Mouse (Mus musculus) hindbrain, postnatal 0 days (tissue): ENCODE results near the gene Fbxo47. TPM values are rescaled to one million over a fixed set of nuclear protein-coding genes. Genes with fewer than 3 reads are reported as not detected.
A peak's percentile ranks its signal among the peaks of the same experiment; 100 is the strongest.

Experiments used
- ATAC-seq: fragments of 200-750 bp; cut with Nextera tagmentation; 2 replicates; pipeline ENCODE4 v1.8.0; 2017; ENCODE audit warnings: mild to moderate bottlenecking, moderate TSS enrichment, moderate library complexity
- DNase-seq: peaks from one replicate; pipeline ENCODE4 v3.0.0-alpha.2; 2015; ENCODE audit warnings: low spot score
- H3K27ac ChIP-seq: fragments of 300-500 bp; sonication (generic); 2 replicates; pipeline ENCODE4 v1.5.1; 2014; ENCODE audit warnings: mild to moderate bottlenecking
- H3K27me3 ChIP-seq: fragments of 300-500 bp; sonication (generic); 2 replicates; pipeline ENCODE4 v1.6.1; 2014; ENCODE audit warnings: low read length, mixed read lengths; ENCODE audit not compliant: insufficient read depth
- H3K36me3 ChIP-seq: fragments of 300-500 bp; sonication (generic); 2 replicates; pipeline ENCODE4 v1.6.1; 2014; ENCODE audit warnings: low read length, mixed read lengths; ENCODE audit not compliant: insufficient read depth
- H3K4me1 ChIP-seq: fragments of 300-500 bp; sonication (generic); 2 replicates; pipeline ENCODE4 v1.6.1; 2014; ENCODE audit warnings: antibody characterized with exemption, low read length, mixed read lengths; ENCODE audit not compliant: insufficient read depth
- H3K4me2 ChIP-seq: fragments of 300-500 bp; sonication (generic); 2 replicates; pipeline ENCODE4 v1.6.1; 2014; ENCODE audit warnings: low read depth, mild to moderate bottlenecking, low read length, moderate library complexity, mixed read lengths
- H3K4me3 ChIP-seq: fragments of 300-500 bp; sonication (generic); 2 replicates; pipeline ENCODE4 v1.5.1; 2014; ENCODE audit warnings: low read length
- H3K9ac ChIP-seq: fragments of 300-500 bp; sonication (generic); replicated peaks from 2 replicates; pipeline ENCODE4 v1.6.1; 2014; ENCODE audit warnings: mild to moderate bottlenecking, low read length, moderate library complexity, mixed read lengths
- H3K9me3 ChIP-seq: fragments of 300-500 bp; sonication (generic); 2 replicates; pipeline ENCODE4 v1.6.1; 2016; ENCODE audit warnings: low read length, mixed read lengths
- CTCF ChIP-seq: IDR thresholded peaks from 2 replicates; pipeline ENCODE4 v1.5.1; 2016; ENCODE audit warnings: antibody characterized with exemption, control low read depth, low read depth
- WGBS: fragments of 180-500 bp; shearing (Covaris S2); extraction: QIAGEN DNeasy Blood & Tissue Kit; methylation state at CpG from one replicate; pipeline ENCODE4 v1.1.7; 2014; 5-methylcytosine and 5-hydroxymethylcytosine counted together
- polyA plus RNA-seq: library from polyadenylated mRNA; unstranded; fragments of >200 nt; fragmentation: Nextera tagmentation; extraction: Ambion mirVana; gene quantifications from 2 replicates; pipeline ENCODE4 v1.2.1, GENCODE M21; 2015
- total RNA-seq: library from RNA; depleted of rRNA; stranded (reverse); fragments of >200 nt; gene quantifications from 2 replicates; pipeline ENCODE4 v1.2.3, GENCODE M21; 2014; rRNA removed

The Fbxo47 gene
- total and polyA plus RNA-seq, 2 experiments from 2014 or later = 0.36 to 0.47 TPM

DNA sequence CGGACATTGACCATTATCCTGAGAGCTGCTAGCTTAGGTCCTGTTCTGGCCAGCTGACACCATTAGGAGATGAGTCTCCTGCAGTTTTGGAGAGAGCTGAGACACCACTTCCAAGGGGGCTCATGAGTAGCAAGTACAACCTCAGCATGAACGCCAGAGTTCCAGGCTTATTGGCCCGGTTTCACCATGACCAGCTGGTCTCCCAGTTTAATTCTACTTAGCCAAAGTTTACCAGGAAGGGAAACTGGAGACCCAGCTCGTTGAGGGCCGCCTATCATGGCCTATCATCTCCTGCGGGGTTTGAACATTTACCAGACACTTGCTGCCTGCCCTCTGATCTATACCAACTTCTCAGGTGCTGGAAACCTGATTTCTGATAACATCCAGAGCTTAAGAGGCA, 76.3 kb downstream of the Fbxo47 start:
- 33% methylated on average over 6 of the region's 6 CpGs for WGBS
- H3K4me3 ChIP-seq = no peak overlapping the region
- H3K9ac ChIP-seq = no peak overlapping the region
- no peak for TF ChIP-seq CTCF
- H3K4me1 ChIP-seq = peaks cover 62% of the 10 kb centered on the region
- DNase-seq (no peak), ATAC-seq (no peak)
- H3K4me2 ChIP-seq = no peak overlapping the region
- no peaks in the 10 kb centered on the region for H3K9me3 ChIP-seq
- peaks cover 8% of the 10 kb centered on the region; the same call in 1 of the 2 replicates for H3K36me3 ChIP-seq
- no peaks in the 10 kb centered on the region for H3K27me3 ChIP-seq
- H3K27ac ChIP-seq = 0 out of 2 replicates have a peak overlapping the region, but pooled peaks have one; percentile 2

DNA sequence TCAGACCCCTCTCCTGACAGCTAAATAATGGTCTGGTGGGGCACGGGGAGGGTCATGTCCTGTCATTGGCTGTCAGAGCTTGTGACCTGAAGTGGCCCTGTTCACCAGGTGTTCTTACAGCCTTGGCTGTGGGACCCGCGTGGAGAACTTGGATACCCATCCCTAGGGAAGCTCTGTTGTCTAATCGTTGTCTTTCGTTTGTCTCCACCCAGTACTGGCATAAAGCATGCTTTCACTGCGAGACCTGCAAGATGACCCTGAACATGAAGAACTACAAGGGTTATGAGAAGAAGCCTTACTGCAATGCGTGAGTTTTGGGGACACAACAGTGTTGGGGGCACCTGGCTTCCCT, 77.4 kb downstream of the Fbxo47 start:
- DNase-seq (no peak), ATAC-seq (no peak)
- Histone ChIP-seq H3K27ac (peak overlapping the region; percentile 82; the same call in 1 of the 2 replicates), H3K9ac (no peak overlapping the region), H3K9me3 (no peaks in the 10 kb centered on the region), H3K4me1 (peaks cover 63% of the 10 kb centered on the region), H3K4me2 (peak overlapping the region; percentile 44; the same call in 1 of the 2 replicates), H3K4me3 (no peak overlapping the region), H3K36me3 (peaks cover 12% of the 10 kb centered on the region; the same call in 1 of the 2 replicates), H3K27me3 (no peaks in the 10 kb centered on the region)
- no peak for TF ChIP-seq CTCF
- WGBS = 39% methylated on average over 7 of the region's 7 CpGs

DNA sequence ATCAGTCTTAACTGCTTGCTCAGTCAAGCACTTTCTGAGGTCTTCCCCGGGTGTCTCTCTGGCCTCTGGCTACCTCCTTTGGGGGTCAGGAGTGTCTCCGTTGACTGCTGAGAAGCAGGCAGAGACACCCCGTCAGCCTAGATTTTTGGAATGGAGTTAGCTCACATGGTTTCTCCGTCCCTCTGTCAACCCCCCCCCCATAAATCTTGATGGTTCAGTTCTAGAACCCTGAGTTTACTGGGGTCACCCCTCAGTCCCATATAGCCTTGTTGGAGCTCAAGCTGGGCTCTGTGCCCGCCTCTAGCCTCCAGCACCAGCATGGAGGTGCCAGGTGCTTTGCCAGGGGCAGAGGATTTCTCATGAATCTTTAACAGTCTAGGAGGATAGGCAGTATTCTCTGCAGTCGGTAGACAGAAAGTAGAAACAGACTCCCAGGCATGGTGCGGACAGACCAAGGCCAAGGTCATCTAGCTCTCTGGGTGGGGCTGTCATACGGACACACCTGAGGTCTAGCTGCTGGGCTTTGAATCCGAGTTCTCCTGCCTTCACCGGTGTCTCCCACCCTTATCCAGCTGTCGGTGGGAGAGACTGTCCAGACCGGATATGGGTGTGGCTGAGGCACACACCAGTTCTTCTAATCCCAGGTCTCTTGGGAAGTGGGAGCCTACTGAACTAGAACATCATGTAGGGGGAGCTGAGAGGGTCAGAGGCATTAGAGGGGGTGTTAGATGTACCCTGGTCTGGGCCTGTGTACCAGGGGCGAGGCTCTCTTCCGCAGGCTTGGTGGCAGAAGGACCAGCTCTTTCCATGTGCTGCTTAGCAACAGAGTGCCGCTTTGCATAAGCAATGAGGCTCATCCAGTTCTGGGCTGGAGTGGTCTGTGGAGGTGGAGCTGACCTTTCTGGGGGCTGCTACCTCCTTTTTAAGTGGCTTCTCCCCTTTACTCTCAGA, 78.0 kb downstream of the Fbxo47 start:
- Histone ChIP-seq H3K4me1 (peaks cover 66% of the 10 kb centered on the region), H3K9ac (no peak overlapping the region), H3K36me3 (peaks cover 12% of the 10 kb centered on the region; the same call in 1 of the 2 replicates), H3K27ac (peak overlapping the region; percentile 82), H3K4me3 (no peak overlapping the region), H3K4me2 (peak overlapping the region; percentile 44), H3K9me3 (no peaks in the 10 kb centered on the region), H3K27me3 (no peaks in the 10 kb centered on the region)
- no peak for TF ChIP-seq CTCF
- DNase-seq (peak; percentile 67), ATAC-seq (peak; percentile 71)
- WGBS = 18% methylated on average over 15 of the region's 15 CpGs

DNA sequence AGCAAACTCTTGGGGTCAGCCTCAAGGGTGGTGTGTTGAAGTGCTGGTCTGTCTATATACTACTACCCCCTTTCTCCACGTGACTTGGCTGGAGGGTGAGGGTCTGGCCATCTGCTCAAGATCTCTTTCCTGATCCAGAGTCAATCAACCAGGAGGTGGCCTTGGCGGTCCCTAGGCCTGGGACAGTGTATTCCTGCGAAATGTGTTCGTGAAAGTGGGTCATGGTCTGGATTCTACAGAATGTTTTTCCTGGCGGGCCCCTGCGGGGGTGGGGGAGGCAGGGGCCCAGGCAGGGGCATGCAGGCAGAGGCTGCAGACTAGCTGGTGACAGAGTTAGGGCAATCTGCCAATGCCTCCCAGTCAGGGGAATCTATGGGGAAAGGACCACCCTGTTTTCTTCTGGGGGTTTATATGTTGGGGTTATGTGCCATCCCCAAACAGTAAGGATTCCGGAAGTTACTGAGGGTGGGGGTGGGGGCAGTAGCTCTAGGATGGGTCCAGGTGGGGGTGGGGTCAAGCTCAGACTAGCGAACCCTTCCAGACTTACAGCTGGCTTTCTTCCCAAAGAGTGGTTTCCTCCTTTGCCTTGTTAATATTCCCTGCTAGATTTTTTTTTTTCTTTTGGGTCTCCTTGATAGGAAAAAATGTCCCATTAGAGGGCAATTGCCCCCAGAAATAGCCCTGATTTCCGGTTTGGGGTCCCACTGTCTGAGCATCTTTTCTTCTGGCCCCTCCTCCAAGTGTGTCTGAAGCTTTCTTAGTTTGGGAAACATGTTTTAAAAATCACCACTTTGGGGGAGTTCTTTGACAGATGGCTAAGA, 78.9 kb downstream of the Fbxo47 start:
- peak; percentile 75 for DNase-seq
- Histone ChIP-seq H3K9ac (no peak overlapping the region; the same call in 1 of the 2 replicates), H3K9me3 (no peaks in the 10 kb centered on the region), H3K36me3 (peaks cover 12% of the 10 kb centered on the region; the same call in 1 of the 2 replicates), H3K4me1 (peaks cover 67% of the 10 kb centered on the region), H3K27me3 (no peaks in the 10 kb centered on the region), H3K4me2 (peak overlapping the region; percentile 44), H3K27ac (peak overlapping the region; percentile 82), H3K4me3 (no peak overlapping the region; the same call in 1 of the 2 replicates)
- 10% methylated on average over 9 of the region's 9 CpGs for WGBS
- TF ChIP-seq CTCF = no peak
- peak; percentile 55 for ATAC-seq

DNA sequence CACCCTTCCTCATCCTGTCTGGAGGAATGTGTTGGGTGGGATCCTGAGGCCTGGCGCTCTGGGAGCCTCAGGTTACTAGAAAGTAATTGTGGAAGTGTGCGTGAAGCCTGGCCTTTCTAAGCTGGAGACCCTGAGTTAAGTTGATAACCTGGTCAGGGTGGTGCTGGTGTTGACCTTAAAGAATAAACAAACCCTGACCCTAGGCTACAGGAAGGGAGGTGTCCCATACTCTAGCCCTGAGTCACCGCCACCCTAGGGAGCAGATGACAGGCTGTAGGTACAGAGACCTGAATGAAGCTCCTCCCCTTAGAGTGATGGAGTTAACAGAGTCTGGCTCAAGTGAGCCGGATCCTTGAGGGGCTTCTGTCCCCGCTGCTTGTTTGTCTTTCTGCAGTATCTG, 80.1 kb downstream of the Fbxo47 start:
- Histone ChIP-seq H3K4me1 (peaks cover 57% of the 10 kb centered on the region), H3K9ac (no peak overlapping the region), H3K27me3 (no peaks in the 10 kb centered on the region), H3K27ac (no peak overlapping the region), H3K4me3 (no peak overlapping the region), H3K4me2 (no peak overlapping the region), H3K36me3 (peaks cover 6% of the 10 kb centered on the region; the same call in 1 of the 2 replicates), H3K9me3 (no peaks in the 10 kb centered on the region)
- no peak for TF ChIP-seq CTCF
- DNase-seq (no peak), ATAC-seq (no peak)
- 74% methylated on average over 5 of the region's 5 CpGs for WGBS

Other genes starting within 250 kb of the Fbxo47 start
- gene Mllt6, start 220.7 kb downstream of the Fbxo47 start, total RNA-seq = 43.9 and 60.8 TPM in 2 replicates
- gene Mllt6, start 220.7 kb downstream of the Fbxo47 start, polyA plus RNA-seq = 1.5 and 1.7 TPM in 2 replicates
- gene Cisd3, start 198.3 kb downstream of the Fbxo47 start, total RNA-seq = 21.2 and 24.0 TPM in 2 replicates
- gene Cisd3, start 198.3 kb downstream of the Fbxo47 start, polyA plus RNA-seq = 47.6 and 52.0 TPM in 2 replicates
- 11.3 and 18.0 TPM in 2 replicates for gene Pcgf2, start 183.7 kb downstream of the Fbxo47 start, total RNA-seq
- gene Pcgf2, start 183.7 kb downstream of the Fbxo47 start, polyA plus RNA-seq = 13.3 and 14.8 TPM in 2 replicates
- gene Psmb3, start 180.8 kb downstream of the Fbxo47 start, total RNA-seq = 453 and 498 TPM in 2 replicates
- 499 and 523 TPM in 2 replicates for gene Psmb3, start 180.8 kb downstream of the Fbxo47 start, polyA plus RNA-seq
- 127 TPM in 2 replicates for gene Pip4k2b, start 139.4 kb downstream of the Fbxo47 start, total RNA-seq
- 4.3 and 5.1 TPM in 2 replicates for gene Pip4k2b, start 139.4 kb downstream of the Fbxo47 start, polyA plus RNA-seq
- 13.3 and 14.2 TPM in 2 replicates for gene Cwc25, start 117.6 kb downstream of the Fbxo47 start, total RNA-seq
- 11.9 and 12.9 TPM in 2 replicates for gene Cwc25, start 117.6 kb downstream of the Fbxo47 start, polyA plus RNA-seq
- gene 1700001P01Rik, start 108.2 kb downstream of the Fbxo47 start, total RNA-seq = not detected in 2 replicates
- not detected in 2 replicates for gene 1700001P01Rik, start 108.2 kb downstream of the Fbxo47 start, polyA plus RNA-seq
- gene Rpl23, start 101.7 kb downstream of the Fbxo47 start, total RNA-seq = 124 and 141 TPM in 2 replicates
- 351 and 362 TPM in 2 replicates for gene Rpl23, start 101.7 kb downstream of the Fbxo47 start, polyA plus RNA-seq
- gene Lasp1, start 85.2 kb downstream of the Fbxo47 start, total RNA-seq = 177 and 187 TPM in 2 replicates
- gene Lasp1, start 85.2 kb downstream of the Fbxo47 start, polyA plus RNA-seq = 121 and 137 TPM in 2 replicates
- gene B230217C12Rik, start 43.4 kb downstream of the Fbxo47 start, total RNA-seq = 29.4 and 30.0 TPM in 2 replicates
- gene B230217C12Rik, start 43.4 kb downstream of the Fbxo47 start, polyA plus RNA-seq = 31.6 and 32.3 TPM in 2 replicates
- 1.5 and 3.8 TPM in 2 replicates for gene Plxdc1, start 102.3 kb upstream of the Fbxo47 start, total RNA-seq
- gene Plxdc1, start 102.3 kb upstream of the Fbxo47 start, polyA plus RNA-seq = 4.2 and 4.6 TPM in 2 replicates
- gene Arl5c, start 112.0 kb upstream of the Fbxo47 start, total RNA-seq = 2.0 and 2.6 TPM in 2 replicates
- gene Arl5c, start 112.0 kb upstream of the Fbxo47 start, polyA plus RNA-seq = 3.6 and 4.8 TPM in 2 replicates
- gene Cacnb1, start 138.9 kb upstream of the Fbxo47 start, total RNA-seq = 83.4 and 84.4 TPM in 2 replicates
- 43.1 and 51.0 TPM in 2 replicates for gene Cacnb1, start 138.9 kb upstream of the Fbxo47 start, polyA plus RNA-seq
- 462 and 515 TPM in 2 replicates for gene Rpl19, start 142.6 kb upstream of the Fbxo47 start, total RNA-seq
- 650 and 673 TPM in 2 replicates for gene Rpl19, start 142.6 kb upstream of the Fbxo47 start, polyA plus RNA-seq
- 4.4 and 6.9 TPM in 2 replicates for gene Stac2, start 169.3 kb upstream of the Fbxo47 start, total RNA-seq
- 5.8 and 6.1 TPM in 2 replicates for gene Stac2, start 169.3 kb upstream of the Fbxo47 start, polyA plus RNA-seq